In the genomic region with DNA sequence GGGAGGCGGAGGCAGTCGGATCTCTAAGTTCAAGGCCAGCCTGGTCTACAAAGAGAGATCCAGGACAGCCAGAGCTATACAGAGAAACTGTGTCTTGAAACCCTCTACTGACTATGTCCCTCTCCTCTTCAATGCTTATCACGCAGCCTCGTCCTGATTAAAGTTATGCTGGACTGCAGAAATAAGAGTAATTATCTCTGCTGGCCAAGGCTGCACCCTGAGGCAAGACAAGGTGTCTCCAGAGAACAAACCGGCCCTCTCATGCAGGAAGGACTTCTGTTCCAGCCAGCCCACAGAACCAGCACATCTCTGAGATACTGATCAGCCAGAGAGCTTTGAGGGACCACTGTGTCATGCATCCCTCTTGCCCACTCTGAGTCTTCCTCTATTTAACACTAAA, we compare ENCODE assay signal across 1 mouse cellular context.
TF ChIP-seq lines count a peak whose summit lies in the region.

No protein-coding gene starts in this region.

TF ChIP-seq in MEL, 35 proteins besides CTCF, POLR2A, EP300 and RAD21:
- TF ChIP-seq GATA1 (IDR thresholded peaks at IDR 0.05; ENCODE audit: low read depth, low read length) (peak; percentile 30; the same call in 1 of the 2 replicates), TCF12 (IDR thresholded peaks at IDR 0.05; ENCODE audit: low read depth, low read length) (0 out of 2 replicates have a peak, but pooled peaks have one; percentile 10), SIN3A (IDR thresholded peaks at IDR 0.05; ENCODE audit: low read length) (no peak)
